Mouse (Mus musculus): ENCODE measurements at regions not wholly inside any gene's neighbourhood (a gene's known extent, or its start where the extent isn't known, plus 50 kb on each side); places are given as distances from the start of the nearest gene placed in this dataset.
"Not testable (repeated sequence)": the region's sequence is repeated elsewhere in the genome, so short reads cannot be mapped to it uniquely, and the experiment has no call there.

- 70% methylated on average over 2 of the region's 2 CpGs for WGBS (ENCODE audit: insufficient replicate concordance)
These were observed 969.4 kb downstream of the Adam6a start for GRCm38 (mm10) chr12:114513143-114513542.

DNA sequence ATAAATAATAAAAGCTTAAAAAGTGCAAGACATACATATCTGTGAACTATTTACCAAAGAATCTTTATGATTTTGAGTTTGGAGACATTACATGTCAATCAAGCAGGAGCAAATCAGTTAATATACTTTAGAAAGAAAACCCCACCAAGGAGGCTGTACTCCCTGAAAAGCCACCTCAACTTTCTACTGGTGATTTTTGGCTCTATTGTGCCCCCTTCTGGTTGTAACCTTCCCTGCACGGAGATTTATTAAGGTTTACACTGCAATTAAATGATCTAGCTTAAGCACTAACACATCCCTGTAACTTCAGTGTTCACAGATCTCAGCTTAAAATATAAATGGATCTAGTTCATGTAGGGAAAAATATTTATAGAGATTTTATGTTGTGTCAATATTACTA lies 998.4 kb downstream of the Adam6a start:
- not testable (repeated sequence) for H3K36me3 ChIP-seq (ENCODE audit: control insufficient read depth, insufficient read depth, low read length); H3K27me3 ChIP-seq (ENCODE audit: control insufficient read depth, insufficient read depth, low read length); H3K27ac ChIP-seq (ENCODE audit: low read depth, low read length); H3K4me2 ChIP-seq; ATAC-seq (replicated peaks; ENCODE audit: insufficient number of reproducible peaks, low FRiP score, low TSS enrichment); H3K4me1 ChIP-seq (ENCODE audit: control insufficient read depth, insufficient read depth, low read length); H3K9ac ChIP-seq (ENCODE audit: low read depth, low read length); H3K9me3 ChIP-seq (replicated peaks; ENCODE audit: control insufficient read depth, low read length); H3K4me3 ChIP-seq (ENCODE audit: low read depth, low read length)
- WGBS (ENCODE audit: insufficient replicate concordance): 50% methylated on average over 1 of the region's 1 CpGs

More at GRCm38 (mm10) chr12:114513143-114513542, 969.4 kb downstream of the Adam6a start:
- Histone ChIP-seq H3K4me3 (ENCODE audit: low read depth, low read length) (no peak overlapping the region), H3K27me3 (ENCODE audit: control insufficient read depth, insufficient read depth, low read length) (no peaks in the 10 kb centered on the region), H3K9ac (ENCODE audit: low read depth, low read length) (no peak overlapping the region), H3K36me3 (ENCODE audit: control insufficient read depth, insufficient read depth, low read length) (no peaks in the 10 kb centered on the region), H3K27ac (ENCODE audit: low read depth, low read length) (no peak overlapping the region), H3K4me1 (ENCODE audit: control insufficient read depth, insufficient read depth, low read length) (no peaks in the 10 kb centered on the region), H3K9me3 (replicated peaks; ENCODE audit: control insufficient read depth, low read length) (peaks cover 5% of the 10 kb centered on the region; the same call in 1 of the 2 replicates), H3K4me2 (no peak overlapping the region)
- no peak for ATAC-seq (replicated peaks; ENCODE audit: insufficient number of reproducible peaks, low FRiP score, low TSS enrichment)

DNA sequence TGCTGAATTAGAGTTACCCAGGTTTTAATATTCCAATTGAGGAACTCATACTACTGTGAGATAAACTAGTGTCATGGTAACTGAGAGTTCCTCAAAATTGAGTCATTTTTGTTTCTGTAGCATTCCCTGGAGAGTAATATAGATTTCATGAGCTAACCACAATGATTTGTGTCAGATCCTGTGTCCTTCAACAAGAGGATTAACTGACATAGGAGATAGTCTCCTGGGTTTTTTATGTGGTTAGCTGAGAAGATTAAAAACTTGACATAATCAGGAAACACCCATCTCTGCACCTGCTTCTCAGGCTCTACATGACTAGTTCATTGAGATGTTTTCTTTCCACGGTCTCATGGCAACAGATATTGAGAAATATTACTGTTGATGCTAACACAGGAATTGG lies 1001.2 kb downstream of the Adam6a start:
- H3K27ac ChIP-seq (ENCODE audit: low read depth, low read length); H3K9me3 ChIP-seq (replicated peaks; ENCODE audit: control insufficient read depth, low read length); H3K9ac ChIP-seq (ENCODE audit: low read depth, low read length); H3K27me3 ChIP-seq (ENCODE audit: control insufficient read depth, insufficient read depth, low read length); H3K4me3 ChIP-seq (ENCODE audit: low read depth, low read length); ATAC-seq (replicated peaks; ENCODE audit: insufficient number of reproducible peaks, low FRiP score, low TSS enrichment); H3K4me2 ChIP-seq; H3K4me1 ChIP-seq (ENCODE audit: control insufficient read depth, insufficient read depth, low read length); H3K36me3 ChIP-seq (ENCODE audit: control insufficient read depth, insufficient read depth, low read length): not testable (repeated sequence)
- WGBS (ENCODE audit: insufficient replicate concordance): 53% methylated on average over 1 of the region's 1 CpGs

DNA sequence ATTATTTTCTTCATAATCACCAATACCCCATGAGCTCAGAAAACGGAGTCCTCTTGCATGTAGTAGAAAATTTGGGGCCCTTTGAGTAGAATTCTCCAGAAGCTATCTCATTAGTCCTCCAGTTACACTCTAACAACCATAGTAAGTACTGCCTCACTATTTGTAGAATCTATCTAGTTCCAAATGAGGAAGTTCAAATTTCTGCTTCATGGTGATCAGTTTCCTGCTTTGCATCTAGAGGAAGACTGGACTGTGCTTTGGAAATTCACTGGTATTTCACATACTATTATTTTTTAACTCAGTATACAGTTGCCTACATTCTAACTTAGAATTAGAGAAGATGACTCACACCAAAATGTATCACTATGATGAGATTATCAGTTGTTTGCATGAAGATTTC lies 1018.7 kb downstream of the Adam6a start:
- Histone ChIP-seq H3K27ac (ENCODE audit: low read depth, low read length) (no peak overlapping the region), H3K4me2 (no peak overlapping the region), H3K4me1 (ENCODE audit: control insufficient read depth, insufficient read depth, low read length) (no peaks in the 10 kb centered on the region), H3K9me3 (replicated peaks; ENCODE audit: control insufficient read depth, low read length) (peaks cover 15% of the 10 kb centered on the region), H3K9ac (ENCODE audit: low read depth, low read length) (no peak overlapping the region), H3K36me3 (ENCODE audit: control insufficient read depth, insufficient read depth, low read length) (no peaks in the 10 kb centered on the region), H3K4me3 (ENCODE audit: low read depth, low read length) (no peak overlapping the region), H3K27me3 (ENCODE audit: control insufficient read depth, insufficient read depth, low read length) (no peaks in the 10 kb centered on the region)
- WGBS (ENCODE audit: insufficient replicate concordance): 58% methylated on average over 1 of the region's 1 CpGs
- ATAC-seq (replicated peaks; ENCODE audit: insufficient number of reproducible peaks, low FRiP score, low TSS enrichment): no peak

- Histone ChIP-seq H3K4me3 (ENCODE audit: low read depth, low read length) (no peak overlapping the region), H3K9ac (ENCODE audit: low read depth, low read length) (no peak overlapping the region), H3K4me2 (no peak overlapping the region), H3K9me3 (replicated peaks; ENCODE audit: control insufficient read depth, low read length) (peaks cover 15% of the 10 kb centered on the region), H3K27ac (ENCODE audit: low read depth, low read length) (no peak overlapping the region), H3K36me3 (ENCODE audit: control insufficient read depth, insufficient read depth, low read length) (no peaks in the 10 kb centered on the region), H3K27me3 (ENCODE audit: control insufficient read depth, insufficient read depth, low read length) (no peaks in the 10 kb centered on the region), H3K4me1 (ENCODE audit: control insufficient read depth, insufficient read depth, low read length) (no peaks in the 10 kb centered on the region)
- no peak for ATAC-seq (replicated peaks; ENCODE audit: insufficient number of reproducible peaks, low FRiP score, low TSS enrichment)
- 51% methylated on average over 5 of the region's 5 CpGs for WGBS (ENCODE audit: insufficient replicate concordance)
These were observed 1019.3 kb downstream of the Adam6a start for GRCm38 (mm10) chr12:114562978-114563377.

GRCm38 (mm10) chr12:114563683-114564082 lies 1020.0 kb downstream of the Adam6a start:
- H3K4me2 ChIP-seq: no peak overlapping the region
- H3K4me1 ChIP-seq (ENCODE audit: control insufficient read depth, insufficient read depth, low read length): no peaks in the 10 kb centered on the region
- no peaks in the 10 kb centered on the region for H3K27me3 ChIP-seq (ENCODE audit: control insufficient read depth, insufficient read depth, low read length)
- no peak overlapping the region for H3K4me3 ChIP-seq (ENCODE audit: low read depth, low read length)
- WGBS (ENCODE audit: insufficient replicate concordance): 50% methylated on average over 1 of the region's 1 CpGs
- no peak overlapping the region for H3K9ac ChIP-seq (ENCODE audit: low read depth, low read length)
- H3K36me3 ChIP-seq (ENCODE audit: control insufficient read depth, insufficient read depth, low read length): no peaks in the 10 kb centered on the region
- H3K27ac ChIP-seq (ENCODE audit: low read depth, low read length): no peak overlapping the region
- no peak for ATAC-seq (replicated peaks; ENCODE audit: insufficient number of reproducible peaks, low FRiP score, low TSS enrichment)
- H3K9me3 ChIP-seq (replicated peaks; ENCODE audit: control insufficient read depth, low read length): peaks cover 12% of the 10 kb centered on the region

DNA sequence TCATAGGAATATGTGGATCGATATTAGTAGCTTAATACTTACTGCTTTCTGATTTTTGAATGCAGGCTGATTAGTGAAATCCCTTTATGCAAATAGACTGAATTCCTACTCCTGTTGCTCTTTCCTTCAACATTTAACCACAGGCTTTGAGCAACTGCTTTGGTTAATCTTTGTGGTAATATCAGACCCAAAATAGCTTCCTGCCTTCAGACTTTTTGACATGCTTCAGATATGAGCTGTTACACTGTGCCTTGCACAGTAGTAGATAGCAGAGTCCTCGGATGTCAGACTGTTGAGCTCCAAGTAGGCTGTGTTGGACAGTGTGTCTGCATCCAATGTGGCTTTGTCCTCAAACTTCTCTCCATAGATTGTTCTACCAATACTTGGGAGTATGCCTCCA lies 1020.6 kb downstream of the Adam6a start:
- no peak for ATAC-seq (replicated peaks; ENCODE audit: insufficient number of reproducible peaks, low FRiP score, low TSS enrichment)
- H3K4me1 ChIP-seq (ENCODE audit: control insufficient read depth, insufficient read depth, low read length): no peaks in the 10 kb centered on the region
- no peaks in the 10 kb centered on the region for H3K36me3 ChIP-seq (ENCODE audit: control insufficient read depth, insufficient read depth, low read length)
- H3K9ac ChIP-seq (ENCODE audit: low read depth, low read length): no peak overlapping the region
- WGBS (ENCODE audit: insufficient replicate concordance): 60% methylated on average over 2 of the region's 2 CpGs
- H3K9me3 ChIP-seq (replicated peaks; ENCODE audit: control insufficient read depth, low read length): peaks cover 12% of the 10 kb centered on the region
- H3K27me3 ChIP-seq (ENCODE audit: control insufficient read depth, insufficient read depth, low read length): no peaks in the 10 kb centered on the region
- H3K27ac ChIP-seq (ENCODE audit: low read depth, low read length): no peak overlapping the region
- no peak overlapping the region for H3K4me2 ChIP-seq
- H3K4me3 ChIP-seq (ENCODE audit: low read depth, low read length): no peak overlapping the region

GRCm38 (mm10) chr12:114583371-114583770 lies 1039.7 kb downstream of the Adam6a start:
- H3K4me2 ChIP-seq: no peak overlapping the region
- H3K4me1 ChIP-seq (ENCODE audit: control insufficient read depth, insufficient read depth, low read length): no peaks in the 10 kb centered on the region
- H3K27me3 ChIP-seq (ENCODE audit: control insufficient read depth, insufficient read depth, low read length): no peaks in the 10 kb centered on the region
- no peak overlapping the region for H3K27ac ChIP-seq (ENCODE audit: low read depth, low read length)
- no peaks in the 10 kb centered on the region for H3K36me3 ChIP-seq (ENCODE audit: control insufficient read depth, insufficient read depth, low read length)
- no peak overlapping the region for H3K4me3 ChIP-seq (ENCODE audit: low read depth, low read length)
- H3K9ac ChIP-seq (ENCODE audit: low read depth, low read length): no peak overlapping the region
- ATAC-seq (replicated peaks; ENCODE audit: insufficient number of reproducible peaks, low FRiP score, low TSS enrichment): no peak
- peaks cover 9% of the 10 kb centered on the region for H3K9me3 ChIP-seq (replicated peaks; ENCODE audit: control insufficient read depth, low read length)
- 55% methylated on average over 1 of the region's 1 CpGs for WGBS (ENCODE audit: insufficient replicate concordance)

DNA sequence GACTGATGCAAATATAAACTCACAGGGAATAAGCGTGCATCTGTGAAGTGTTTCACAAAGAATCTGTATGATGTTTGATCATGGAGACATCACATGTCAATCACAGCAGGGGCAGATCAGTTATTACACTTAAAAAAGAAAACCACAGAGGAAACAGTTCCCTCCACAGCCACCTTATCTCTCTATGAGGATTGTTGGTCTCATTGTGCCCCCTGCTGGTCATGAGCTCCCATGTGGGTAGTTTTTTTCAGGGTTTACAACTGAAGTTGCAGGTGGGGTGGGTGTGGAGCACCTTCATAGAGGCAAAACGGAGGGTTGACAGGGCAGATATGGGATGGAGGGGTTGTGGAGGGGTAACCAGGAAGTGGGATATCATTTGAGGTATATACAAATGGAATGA lies 1043.5 kb downstream of the Adam6a start:
- H3K4me1 ChIP-seq (ENCODE audit: control insufficient read depth, insufficient read depth, low read length): no peaks in the 10 kb centered on the region
- whole genome bisulfite sequencing (ENCODE audit: insufficient replicate concordance): 63% methylated on average over 2 of the region's 2 CpGs
- no peaks in the 10 kb centered on the region for H3K36me3 ChIP-seq (ENCODE audit: control insufficient read depth, insufficient read depth, low read length)
- H3K4me3 ChIP-seq (ENCODE audit: low read depth, low read length): no peak overlapping the region
- H3K4me2 ChIP-seq: no peak overlapping the region
- H3K9ac ChIP-seq (ENCODE audit: low read depth, low read length): no peak overlapping the region
- no peak for ATAC-seq (replicated peaks; ENCODE audit: insufficient number of reproducible peaks, low FRiP score, low TSS enrichment)
- H3K27ac ChIP-seq (ENCODE audit: low read depth, low read length): no peak overlapping the region
- H3K9me3 ChIP-seq (replicated peaks; ENCODE audit: control insufficient read depth, low read length): peaks cover 9% of the 10 kb centered on the region
- no peaks in the 10 kb centered on the region for H3K27me3 ChIP-seq (ENCODE audit: control insufficient read depth, insufficient read depth, low read length)
